Mouse (Mus musculus): ENCODE data around the gene Ccar1.

DNA sequence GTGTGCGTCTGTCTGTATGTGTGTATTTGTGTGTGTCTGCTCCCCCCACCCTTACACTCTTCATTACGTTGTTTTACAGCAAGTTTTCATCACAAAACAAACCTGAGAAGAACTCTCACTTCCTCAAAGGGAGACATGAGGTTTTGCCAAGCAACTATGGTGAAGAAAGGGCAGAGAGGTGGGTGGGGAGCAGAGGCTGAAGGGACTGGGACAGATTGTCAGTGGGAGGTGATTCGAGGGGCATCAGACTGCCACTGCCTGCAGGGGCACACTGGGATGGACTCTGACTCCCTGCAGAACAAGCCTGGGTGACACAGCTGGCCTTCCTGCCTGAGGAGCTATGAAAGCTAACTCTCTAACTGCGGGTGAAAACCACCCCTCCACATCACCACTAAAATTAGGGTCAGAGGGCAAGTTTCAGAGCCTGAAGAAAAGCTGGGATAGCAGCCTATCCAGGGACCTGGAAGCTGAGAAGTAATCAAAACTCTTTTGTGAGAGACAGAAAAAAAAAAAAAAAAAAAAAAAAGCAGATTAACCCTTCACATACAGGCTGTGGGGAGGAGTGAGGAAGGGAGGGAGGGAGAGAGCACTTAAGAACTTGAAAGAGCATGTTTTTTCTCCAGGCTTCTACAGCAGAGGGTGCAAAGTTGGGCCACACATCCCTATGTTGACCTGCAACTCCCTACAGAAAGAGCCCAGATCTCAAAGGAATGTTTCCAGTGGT is 55.0 kb downstream of the Ccar1 start:
- TF ChIP-seq CTCF (IDR thresholded peaks at IDR 0.05; ENCODE audit: borderline replicate concordance, insufficient read depth, low read depth, low read length) (no peak), POLR2A (IDR thresholded peaks at IDR 0.05; ENCODE audit: borderline replicate concordance, insufficient read depth, low read length) (no peak)

All from cerebellum, adult 2 months (tissue).